Mouse (Mus musculus) spleen, adult 2 months (tissue): ENCODE data around the gene Cct8l1.

Experiments used
- CTCF ChIP-seq: fragments of 200-500 bp; IDR thresholded peaks from 2 replicates; pipeline ENCODE4 v1.5.1; 2011; ENCODE audit warnings: mild to moderate bottlenecking, inconsistent platforms; ENCODE audit not compliant: insufficient read depth, insufficient read length, insufficient replicate concordance; ENCODE audit errors: extremely low read depth
- POLR2A ChIP-seq: fragments of 200-500 bp; IDR thresholded peaks from 2 replicates; pipeline ENCODE4 v1.6.1; 2011; ENCODE audit warnings: low read depth, low read length, inconsistent platforms

- TF ChIP-seq POLR2A (no peak), CTCF (no peak)
These were observed 28.7 kb downstream of the Cct8l1 start for GRCm38 (mm10) chr5:25544566-25544965.
